Mouse (Mus musculus): ENCODE results near the gene Aldh3b1. TPM values are rescaled to one million over a fixed set of nuclear protein-coding genes. Genes with fewer than 3 reads are reported as not detected.
"Not testable (repeated sequence)": the region's sequence is repeated elsewhere in the genome, so short reads cannot be mapped to it uniquely, and the experiment has no call there.

Aldh3b1 gene
- polyA plus RNA-seq, 1 experiment from 2014 or later: 2.3 TPM

- H3K4me2 ChIP-seq (ENCODE audit: low read length); H3K4me1 ChIP-seq (replicated peaks; ENCODE audit: control insufficient read depth, insufficient read depth, low read length); H3K9me3 ChIP-seq (ENCODE audit: control insufficient read depth, low read length); DNase-seq (ENCODE audit: low spot score); H3K9ac ChIP-seq (ENCODE audit: low read length); H3K36me3 ChIP-seq (ENCODE audit: control insufficient read depth, insufficient read depth, low read length); H3K4me3 ChIP-seq (ENCODE audit: low read depth, low read length); H3K27ac ChIP-seq (ENCODE audit: low read depth); H3K27me3 ChIP-seq (replicated peaks; ENCODE audit: control insufficient read depth, insufficient read depth, low read length); ATAC-seq (replicated peaks; ENCODE audit: low FRiP score, low TSS enrichment, low read depth): not testable (repeated sequence)
- WGBS: 89% methylated on average over 6 of the region's 6 CpGs
Observed at GRCm38 (mm10) chr19:3961805-3962204, 32.2 kb upstream of the Aldh3b1 start.

DNA sequence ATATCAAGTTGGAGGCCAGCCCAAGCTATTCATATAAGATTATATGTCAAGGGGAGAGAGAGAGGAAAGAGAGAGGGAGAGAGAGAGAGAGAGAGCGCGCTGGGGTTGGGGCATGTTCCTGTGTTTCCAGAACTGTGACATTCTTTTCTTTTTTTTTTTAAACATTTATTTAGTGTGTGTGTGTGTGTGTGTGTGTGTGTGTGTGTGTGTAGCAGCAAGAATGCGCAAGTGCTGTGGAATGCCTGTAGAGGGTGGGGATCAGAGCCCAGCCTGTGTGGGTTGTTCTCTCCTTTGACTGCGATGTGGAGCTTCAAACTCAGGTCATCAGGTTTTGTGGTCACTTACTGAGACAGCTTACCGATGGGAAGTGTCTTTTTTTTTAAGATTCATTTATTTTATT lies 30.6 kb upstream of the Aldh3b1 start:
- no peaks in the 10 kb centered on the region for H3K9me3 ChIP-seq (ENCODE audit: control insufficient read depth, low read length)
- DNase-seq (ENCODE audit: low spot score) (no peak), ATAC-seq (replicated peaks; ENCODE audit: low FRiP score, low TSS enrichment, low read depth) (no peak)
- H3K4me1 ChIP-seq (replicated peaks; ENCODE audit: control insufficient read depth, insufficient read depth, low read length): no peaks in the 10 kb centered on the region
- no peak overlapping the region for H3K27ac ChIP-seq (ENCODE audit: low read depth)
- WGBS: 78% methylated on average over 5 of the region's 5 CpGs
- H3K4me2 ChIP-seq (ENCODE audit: low read length): no peak overlapping the region
- H3K9ac ChIP-seq (ENCODE audit: low read length): no peak overlapping the region
- no peak overlapping the region for H3K4me3 ChIP-seq (ENCODE audit: low read depth, low read length)
- H3K36me3 ChIP-seq (ENCODE audit: control insufficient read depth, insufficient read depth, low read length): no peaks in the 10 kb centered on the region
- H3K27me3 ChIP-seq (replicated peaks; ENCODE audit: control insufficient read depth, insufficient read depth, low read length): no peaks in the 10 kb centered on the region

DNA sequence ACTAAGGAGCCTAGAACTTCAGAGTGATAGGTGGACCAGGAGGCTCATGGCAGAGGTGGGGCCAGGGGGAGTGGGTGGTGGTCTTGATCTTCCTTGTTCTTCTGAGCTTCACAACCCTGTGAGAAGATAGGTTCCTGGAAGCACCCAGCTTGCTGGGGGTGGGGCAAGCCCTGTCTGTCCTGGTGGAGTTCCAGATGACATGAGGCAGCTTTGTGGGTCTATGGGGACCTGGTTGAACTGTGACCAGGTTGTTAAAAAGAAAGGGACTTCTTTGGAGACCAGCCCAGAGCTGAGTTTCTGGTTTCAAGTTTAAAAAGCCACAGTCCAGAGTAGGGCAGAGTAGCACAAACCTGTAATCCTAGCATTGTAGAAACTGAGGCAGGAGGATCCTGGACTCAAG lies 29.4 kb upstream of the Aldh3b1 start:
- Histone ChIP-seq H3K4me1 (replicated peaks; ENCODE audit: control insufficient read depth, insufficient read depth, low read length) (no peaks in the 10 kb centered on the region), H3K27me3 (replicated peaks; ENCODE audit: control insufficient read depth, insufficient read depth, low read length) (no peaks in the 10 kb centered on the region), H3K4me2 (ENCODE audit: low read length) (no peak overlapping the region), H3K36me3 (ENCODE audit: control insufficient read depth, insufficient read depth, low read length) (no peaks in the 10 kb centered on the region), H3K9me3 (ENCODE audit: control insufficient read depth, low read length) (no peaks in the 10 kb centered on the region), H3K9ac (ENCODE audit: low read length) (no peak overlapping the region), H3K27ac (ENCODE audit: low read depth) (no peak overlapping the region), H3K4me3 (ENCODE audit: low read depth, low read length) (no peak overlapping the region)
- no peak for DNase-seq (ENCODE audit: low spot score)
- no peak for ATAC-seq (replicated peaks; ENCODE audit: low FRiP score, low TSS enrichment, low read depth)

- Histone ChIP-seq H3K36me3 (ENCODE audit: control insufficient read depth, insufficient read depth, low read length) (no peaks in the 10 kb centered on the region), H3K4me3 (ENCODE audit: low read depth, low read length) (no peak within 1 kb of the TSS), H3K4me2 (ENCODE audit: low read length) (no peak within 1 kb of the TSS), H3K4me1 (replicated peaks; ENCODE audit: control insufficient read depth, insufficient read depth, low read length) (no peaks in the 10 kb centered on the region), H3K27ac (ENCODE audit: low read depth) (no peak within 1 kb of the TSS), H3K9ac (ENCODE audit: low read length) (no peak within 1 kb of the TSS), H3K9me3 (ENCODE audit: control insufficient read depth, low read length) (no peaks in the 10 kb centered on the region), H3K27me3 (replicated peaks; ENCODE audit: control insufficient read depth, insufficient read depth, low read length) (no peaks in the 10 kb centered on the region)
- no peak for DNase-seq (ENCODE audit: low spot score)
- WGBS: 74% methylated on average over 4 of the region's 4 CpGs
- no peak for ATAC-seq (replicated peaks; ENCODE audit: low FRiP score, low TSS enrichment, low read depth)
Observed at GRCm38 (mm10) chr19:3958470-3958869, 28.9 kb upstream of the Aldh3b1 start, which contains the start of gene Aldh3b3. TSS of gene Aldh3b3 (plus strand) at chr19:3958645.

DNA sequence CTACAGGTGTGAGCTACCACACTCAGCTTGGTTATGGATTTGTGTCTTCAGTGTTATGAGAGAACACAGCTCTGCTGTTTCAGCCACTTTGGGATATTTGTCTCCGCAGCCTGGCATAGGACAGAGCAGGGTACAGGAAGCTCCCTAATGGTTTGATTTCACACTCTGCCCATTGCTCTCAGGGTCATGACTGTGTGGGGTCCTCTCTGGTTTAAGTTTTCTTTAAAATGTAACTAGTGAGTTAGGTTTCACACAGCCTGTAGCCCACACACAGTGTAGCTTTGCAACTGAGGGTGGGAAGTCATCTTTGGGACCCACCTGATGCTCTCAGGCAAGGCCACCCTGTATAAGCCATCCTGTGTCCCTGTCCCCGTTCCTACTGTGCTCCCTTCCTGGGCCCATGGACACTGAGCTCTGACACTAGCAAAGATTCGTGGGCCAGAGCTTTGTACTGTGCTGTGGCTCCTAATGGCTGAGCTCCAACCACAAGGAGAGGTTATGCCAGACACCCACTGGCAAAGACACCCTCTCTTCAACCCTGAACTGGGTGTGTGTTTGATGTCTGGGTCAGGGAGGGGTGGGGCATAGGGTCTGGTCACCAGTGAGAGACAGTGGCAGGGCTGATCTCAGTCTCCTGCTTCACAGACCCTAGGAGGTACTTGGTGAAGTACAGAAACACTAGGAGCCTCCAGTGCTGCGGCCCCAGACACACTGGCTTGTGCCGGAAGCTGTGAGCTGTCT lies 27.9 kb upstream of the Aldh3b1 start:
- not testable (repeated sequence) for H3K4me1 ChIP-seq (replicated peaks; ENCODE audit: control insufficient read depth, insufficient read depth, low read length); H3K9ac ChIP-seq (ENCODE audit: low read length); H3K27ac ChIP-seq (ENCODE audit: low read depth); ATAC-seq (replicated peaks; ENCODE audit: low FRiP score, low TSS enrichment, low read depth); H3K27me3 ChIP-seq (replicated peaks; ENCODE audit: control insufficient read depth, insufficient read depth, low read length); H3K4me2 ChIP-seq (ENCODE audit: low read length); H3K4me3 ChIP-seq (ENCODE audit: low read depth, low read length); H3K36me3 ChIP-seq (ENCODE audit: control insufficient read depth, insufficient read depth, low read length); H3K9me3 ChIP-seq (ENCODE audit: control insufficient read depth, low read length); DNase-seq (ENCODE audit: low spot score)
- 69% methylated on average over 5 of the region's 5 CpGs for WGBS

- no peak for DNase-seq (ENCODE audit: low spot score)
- Histone ChIP-seq H3K9me3 (ENCODE audit: control insufficient read depth, low read length) (no peaks in the 10 kb centered on the region), H3K9ac (ENCODE audit: low read length) (no peak overlapping the region), H3K4me1 (replicated peaks; ENCODE audit: control insufficient read depth, insufficient read depth, low read length) (no peaks in the 10 kb centered on the region), H3K27ac (ENCODE audit: low read depth) (no peak overlapping the region), H3K36me3 (ENCODE audit: control insufficient read depth, insufficient read depth, low read length) (no peaks in the 10 kb centered on the region), H3K4me3 (ENCODE audit: low read depth, low read length) (no peak overlapping the region), H3K4me2 (ENCODE audit: low read length) (no peak overlapping the region), H3K27me3 (replicated peaks; ENCODE audit: control insufficient read depth, insufficient read depth, low read length) (no peaks in the 10 kb centered on the region)
- WGBS: 51% methylated on average over 4 of the region's 4 CpGs
- ATAC-seq (replicated peaks; ENCODE audit: low FRiP score, low TSS enrichment, low read depth): no peak
Observed at GRCm38 (mm10) chr19:3955804-3956203, 26.2 kb upstream of the Aldh3b1 start.

DNA sequence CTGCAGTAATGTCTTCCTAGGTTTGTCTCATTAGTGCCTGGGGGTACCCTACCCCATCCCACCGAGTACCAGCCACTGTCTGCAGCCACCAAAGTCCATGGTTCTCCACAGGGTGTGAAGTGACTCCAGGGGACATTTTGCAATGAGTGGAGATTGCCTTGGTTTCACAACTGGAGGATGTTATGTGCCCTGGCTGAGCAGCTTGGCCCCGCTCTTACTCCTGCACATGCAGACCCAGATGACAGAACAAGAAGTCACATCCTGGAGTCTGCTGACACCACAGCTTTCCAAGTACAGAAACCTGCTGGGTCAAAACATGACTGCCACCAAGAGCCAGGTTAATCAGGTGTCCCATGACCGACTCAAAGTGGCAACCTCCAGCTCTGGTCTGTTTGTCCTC lies 25.4 kb upstream of the Aldh3b1 start:
- Histone ChIP-seq H3K9ac (ENCODE audit: low read length) (no peak overlapping the region), H3K27ac (ENCODE audit: low read depth) (no peak overlapping the region), H3K4me3 (ENCODE audit: low read depth, low read length) (no peak overlapping the region), H3K4me1 (replicated peaks; ENCODE audit: control insufficient read depth, insufficient read depth, low read length) (no peaks in the 10 kb centered on the region), H3K27me3 (replicated peaks; ENCODE audit: control insufficient read depth, insufficient read depth, low read length) (no peaks in the 10 kb centered on the region), H3K36me3 (ENCODE audit: control insufficient read depth, insufficient read depth, low read length) (no peaks in the 10 kb centered on the region), H3K9me3 (ENCODE audit: control insufficient read depth, low read length) (no peaks in the 10 kb centered on the region), H3K4me2 (ENCODE audit: low read length) (no peak overlapping the region)
- 79% methylated on average over 3 of the region's 3 CpGs for WGBS
- ATAC-seq (replicated peaks; ENCODE audit: low FRiP score, low TSS enrichment, low read depth) (no peak), DNase-seq (ENCODE audit: low spot score) (no peak)

- 27% methylated on average over 1 of the region's 1 CpGs for WGBS
- no peaks in the 10 kb centered on the region for H3K36me3 ChIP-seq (ENCODE audit: control insufficient read depth, insufficient read depth, low read length)
- H3K27ac ChIP-seq (ENCODE audit: low read depth): no peak overlapping the region
- H3K4me2 ChIP-seq (ENCODE audit: low read length): no peak overlapping the region
- no peaks in the 10 kb centered on the region for H3K9me3 ChIP-seq (ENCODE audit: control insufficient read depth, low read length)
- H3K27me3 ChIP-seq (replicated peaks; ENCODE audit: control insufficient read depth, insufficient read depth, low read length): no peaks in the 10 kb centered on the region
- ATAC-seq (replicated peaks; ENCODE audit: low FRiP score, low TSS enrichment, low read depth) (no peak), DNase-seq (ENCODE audit: low spot score) (no peak)
- H3K4me3 ChIP-seq (ENCODE audit: low read depth, low read length): no peak overlapping the region
- H3K9ac ChIP-seq (ENCODE audit: low read length): no peak overlapping the region
- H3K4me1 ChIP-seq (replicated peaks; ENCODE audit: control insufficient read depth, insufficient read depth, low read length): no peaks in the 10 kb centered on the region
Observed at GRCm38 (mm10) chr19:3952099-3952498, 22.5 kb upstream of the Aldh3b1 start.

DNA sequence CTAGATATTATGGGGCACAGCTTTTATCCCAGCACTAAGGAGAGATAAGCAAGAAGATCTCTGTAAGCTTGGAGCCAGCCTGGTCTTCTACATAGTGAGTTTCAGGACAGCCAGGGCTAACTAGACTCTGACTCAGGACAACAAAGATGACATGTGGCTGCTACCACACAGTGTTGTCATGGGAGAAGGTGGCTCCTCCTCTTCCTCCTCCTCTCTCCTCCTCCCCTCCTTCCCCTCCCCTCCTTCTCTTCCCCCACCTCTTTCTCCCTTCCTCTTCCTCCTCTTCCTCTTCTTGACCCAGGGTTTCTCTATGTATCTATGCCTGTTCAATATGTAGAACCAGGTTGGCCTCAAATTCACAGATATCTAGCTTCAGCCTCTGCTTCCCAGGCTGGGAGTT lies 21.9 kb upstream of the Aldh3b1 start:
- Histone ChIP-seq H3K4me3 (ENCODE audit: low read depth, low read length) (no peak overlapping the region), H3K9me3 (ENCODE audit: control insufficient read depth, low read length) (no peaks in the 10 kb centered on the region), H3K4me1 (replicated peaks; ENCODE audit: control insufficient read depth, insufficient read depth, low read length) (no peaks in the 10 kb centered on the region), H3K36me3 (ENCODE audit: control insufficient read depth, insufficient read depth, low read length) (no peaks in the 10 kb centered on the region), H3K27me3 (replicated peaks; ENCODE audit: control insufficient read depth, insufficient read depth, low read length) (no peaks in the 10 kb centered on the region), H3K9ac (ENCODE audit: low read length) (no peak overlapping the region), H3K4me2 (ENCODE audit: low read length) (no peak overlapping the region), H3K27ac (ENCODE audit: low read depth) (no peak overlapping the region)
- DNase-seq (ENCODE audit: low spot score) (no peak), ATAC-seq (replicated peaks; ENCODE audit: low FRiP score, low TSS enrichment, low read depth) (no peak)
